21 mouse cellular contexts compared by ENCODE assay signal in the genomic region with DNA sequence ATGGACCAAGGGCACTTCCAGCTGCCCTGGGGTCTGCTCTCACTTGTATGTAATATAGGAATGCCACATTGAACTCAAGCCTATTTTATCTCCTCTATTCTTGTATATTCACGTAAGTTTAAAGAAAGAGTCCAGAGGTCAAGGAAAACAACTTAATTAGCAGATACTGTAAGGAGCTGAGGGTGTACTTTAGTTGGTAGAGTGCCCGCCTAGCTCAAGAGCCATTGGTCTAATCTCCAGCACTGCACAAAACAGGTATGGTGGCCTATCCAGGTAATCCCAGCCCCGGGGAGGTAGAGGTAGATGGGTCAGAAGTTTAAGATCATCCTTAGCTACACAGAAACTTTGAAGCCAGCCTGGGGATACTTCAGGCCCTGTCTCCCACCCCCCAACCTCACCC. TPM values are rescaled to one million over a fixed set of nuclear protein-coding genes. Genes with fewer than 3 reads are reported as not detected.
DNase-seq lines count a peak whose midpoint lies in the region; ATAC-seq lines count a peak whose summit lies in the region.
"Had no signal": no experiment of that assay in that cellular context is flagged by ENCODE, and none has a peak within 500 bp of the region (broad histone marks: within the 10 kb centered on the region; RNA-seq: fewer than 3 reads in every experiment).

No protein-coding gene starts in this region.

- WGBS in intestine, embryonic 16.5 days, result 77% methylated on average over 3 of the region's 3 CpGs

- DNase-seq in heart, adult 11 months, result peak; percentile 55
- no peak for DNase-seq in heart, adult 9 months (ENCODE audit: low spot score in 2 of 2)
- DNase-seq in lung, postnatal 10 days, result no peak
- DNase-seq in cerebellum, adult 8-10 months, result no peak
- DNase-seq: adrenal gland, adult 2 months; adrenal gland, postnatal 10 days; adrenal gland, postnatal 25 days; B cell, adult 2 months; cerebellum, adult 11 months; cerebellum, adult 18-20 months; cerebellum, adult 9-10 months; cerebellum, postnatal 10 days; cerebellum, postnatal 25 days; forebrain, postnatal 0 days had no signal

- no peak overlapping the region for H3K4me2 ChIP-seq in intestine, embryonic 16.5 days (ENCODE audit: low read depth, low read length)
- H3K4me2 ChIP-seq: embryonic facial prominence, embryonic 12.5 days; forebrain, embryonic 13.5 days; forebrain, embryonic 15.5 days had no signal

- H3K36me3 ChIP-seq in intestine, embryonic 16.5 days (ENCODE audit: control insufficient read depth, insufficient read depth, low read length), result peaks cover 25% of the 10 kb centered on the region

- peak; percentile 81 for ATAC-seq in intestine, embryonic 16.5 days
- ATAC-seq: CD4-positive, CD25-positive, alpha-beta regulatory T cell, adult 4 months; forebrain, embryonic 13.5 days; forebrain, embryonic 15.5 days; forebrain, postnatal 0 days had no signal

- peaks cover 5% of the 10 kb centered on the region; the same call in 1 of the 2 replicates for H3K4me1 ChIP-seq in intestine, embryonic 16.5 days (ENCODE audit: control insufficient read depth, insufficient read depth, low read length)
- H3K4me1 ChIP-seq: embryonic facial prominence, embryonic 10.5 days; embryonic facial prominence, embryonic 12.5 days; forebrain, embryonic 13.5 days; forebrain, embryonic 15.5 days had no signal

- no peaks in the 10 kb centered on the region for H3K27me3 ChIP-seq in intestine, embryonic 16.5 days (replicated peaks; ENCODE audit: control insufficient read depth, insufficient read depth, low read length)
- H3K27me3 ChIP-seq: CH12.LX; embryonic facial prominence, embryonic 12.5 days; forebrain, embryonic 13.5 days; forebrain, embryonic 15.5 days had no signal

- H3K4me3 ChIP-seq in intestine, embryonic 16.5 days (ENCODE audit: low read length), result no peak overlapping the region
- H3K4me3 ChIP-seq: embryonic facial prominence, embryonic 10.5 days; embryonic facial prominence, embryonic 12.5 days; forebrain, embryonic 13.5 days; forebrain, embryonic 15.5 days had no signal

- no peak overlapping the region for H3K27ac ChIP-seq in intestine, embryonic 16.5 days (ENCODE audit: low read length)
- H3K27ac ChIP-seq: embryonic facial prominence, embryonic 10.5 days; embryonic facial prominence, embryonic 12.5 days; forebrain, embryonic 13.5 days; forebrain, embryonic 15.5 days had no signal

- H3K9me3 ChIP-seq in intestine, embryonic 16.5 days (ENCODE audit: control insufficient read depth, low read length), result no peaks in the 10 kb centered on the region
- H3K9me3 ChIP-seq: embryonic facial prominence, embryonic 10.5 days; embryonic facial prominence, embryonic 12.5 days; forebrain, embryonic 13.5 days; forebrain, embryonic 15.5 days had no signal

- H3K9ac ChIP-seq in intestine, embryonic 16.5 days (ENCODE audit: low read depth, low read length), result no peak overlapping the region; the same call in 1 of the 2 replicates
- H3K9ac ChIP-seq: embryonic facial prominence, embryonic 12.5 days; forebrain, embryonic 13.5 days; forebrain, embryonic 15.5 days; forebrain, postnatal 0 days had no signal

RNA-seq across cellular contexts. Expression of a gene that starts 18.8 kb away (rescaled TPM):
- polyA plus RNA-seq in intestine, embryonic 16.5 days (2015; fragmentation: Nextera tagmentation; extraction: Ambion mirVana), result 4.3 and 4.6 TPM in 2 replicates

RNA-seq across cellular contexts. Expression of a gene that starts 18.9 kb away (rescaled TPM):
- 3.8 and 5.9 TPM in 2 replicates for polyA plus RNA-seq in intestine, embryonic 16.5 days (2015; fragmentation: Nextera tagmentation; extraction: Ambion mirVana)
